Mouse (Mus musculus) adrenal gland, adult 18-20 months (tissue): ENCODE measurements around the gene Ebf1. TPM values are rescaled to one million over a fixed set of nuclear protein-coding genes. Genes with fewer than 3 reads are reported as not detected.

Source experiments
- DNase-seq, 2 experiments: peaks; one replicate each; pipeline ENCODE4 v3.0.0; 2021 to 2022; ENCODE audit warnings: low spot score in 2 of 2
- total RNA-seq, 2 experiments: library from RNA; stranded (reverse); gene quantifications; 1 replicate in 1 of 2; 2 replicates in 1 of 2; pipeline ENCODE4 v1.2.3; 2021

Ebf1 gene
- total RNA-seq, 2 experiments from 2014 or later: 15.7 to 36.8 TPM

DNA sequence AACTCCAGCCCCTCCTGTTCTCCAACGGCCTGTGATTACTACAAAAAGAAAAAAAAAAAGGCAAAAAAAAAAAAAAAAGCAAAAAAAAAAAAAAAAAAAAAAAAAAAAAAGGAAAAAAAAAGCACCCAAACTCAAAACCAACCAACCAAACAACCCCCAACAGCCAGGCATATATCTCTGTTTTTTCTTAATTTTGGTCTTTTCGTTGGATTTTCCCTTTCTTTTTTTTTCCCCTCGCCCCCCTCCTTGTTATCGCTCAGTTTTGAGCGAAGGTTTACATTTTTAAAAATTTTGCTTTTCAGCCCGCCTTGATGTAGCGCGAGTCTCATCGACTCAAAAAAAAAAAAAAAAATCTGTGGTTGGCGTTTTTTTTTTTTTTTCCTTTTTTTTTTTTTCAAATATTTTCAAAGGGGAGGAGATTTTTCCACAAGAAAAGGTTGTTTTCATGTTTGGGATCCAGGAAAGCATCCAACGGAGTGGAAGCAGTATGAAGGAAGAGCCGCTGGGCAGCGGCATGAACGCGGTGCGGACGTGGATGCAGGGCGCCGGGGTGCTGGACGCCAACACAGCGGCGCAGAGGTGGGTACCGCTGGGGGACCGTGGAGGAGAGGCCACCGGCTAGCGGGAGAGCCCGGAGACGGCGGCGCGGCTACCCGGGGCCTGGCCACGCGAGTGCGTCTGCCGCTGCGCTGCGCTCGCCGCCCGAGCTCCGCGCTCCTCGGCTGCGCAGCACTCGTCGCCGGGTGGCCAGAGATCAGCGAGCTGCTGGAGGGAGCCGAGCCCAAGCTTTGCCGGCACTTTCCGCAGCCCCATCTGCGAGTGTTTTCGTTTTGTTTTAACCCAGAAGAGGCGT is 843 bp downstream of the Ebf1 start:
- DNase-seq: peak; percentile 30 to 51

DNA sequence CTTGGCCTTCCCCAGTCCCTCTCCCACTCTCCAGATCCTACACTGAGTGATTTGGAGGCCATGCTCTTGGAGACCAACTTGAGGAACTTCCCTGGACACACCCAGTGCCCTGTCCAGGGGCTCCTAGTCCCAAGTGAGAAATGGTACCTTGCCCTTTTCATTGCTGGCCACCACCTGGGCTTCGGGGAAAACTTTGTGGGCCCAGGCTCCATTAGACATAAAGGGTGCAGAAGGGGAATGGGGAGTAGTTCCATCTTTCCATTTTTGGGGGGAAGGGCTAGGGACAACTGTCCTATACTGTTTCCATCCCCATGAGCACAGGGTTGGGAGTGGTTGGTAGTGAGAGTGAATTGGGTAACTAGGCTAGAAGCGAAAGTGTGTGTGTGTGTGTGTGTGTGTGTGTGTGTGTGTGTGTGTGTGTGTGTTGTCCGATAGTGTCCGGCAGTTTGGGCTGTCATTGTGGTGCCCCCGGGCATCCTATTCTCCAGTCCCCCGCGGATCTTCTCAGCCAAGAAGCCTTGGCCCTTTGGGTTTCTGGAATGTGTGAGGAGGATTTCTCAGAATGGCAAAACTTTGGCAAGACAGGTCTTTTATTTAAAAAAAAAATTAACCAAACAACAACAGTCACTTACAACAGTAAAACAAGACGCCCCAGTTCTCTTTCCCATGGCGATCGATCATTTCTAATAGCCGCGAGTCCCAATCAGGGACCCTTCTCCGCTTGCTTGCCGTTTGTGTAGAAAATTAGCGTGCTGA is 2.2 kb downstream of the Ebf1 start:
- no peak for DNase-seq

GRCm38 (mm10) chr11:44619887-44620693 is 3.0 kb downstream of the Ebf1 start:
- peak in 1 of 2 experiments; percentile 25 for DNase-seq

- DNase-seq: no peak
Observed at GRCm38 (mm10) chr11:44620694-44621446, 3.8 kb downstream of the Ebf1 start.

GRCm38 (mm10) chr11:44621615-44622014 is 4.5 kb downstream of the Ebf1 start:
- no peak for DNase-seq

- DNase-seq: peak in 1 of 2 experiments; percentile 46
Observed at GRCm38 (mm10) chr11:44622023-44622731, 5.1 kb downstream of the Ebf1 start.

GRCm38 (mm10) chr11:44624564-44624963 is 7.4 kb downstream of the Ebf1 start:
- DNase-seq: no peak

GRCm38 (mm10) chr11:44626065-44626464 is 8.9 kb downstream of the Ebf1 start:
- DNase-seq: no peak

DNA sequence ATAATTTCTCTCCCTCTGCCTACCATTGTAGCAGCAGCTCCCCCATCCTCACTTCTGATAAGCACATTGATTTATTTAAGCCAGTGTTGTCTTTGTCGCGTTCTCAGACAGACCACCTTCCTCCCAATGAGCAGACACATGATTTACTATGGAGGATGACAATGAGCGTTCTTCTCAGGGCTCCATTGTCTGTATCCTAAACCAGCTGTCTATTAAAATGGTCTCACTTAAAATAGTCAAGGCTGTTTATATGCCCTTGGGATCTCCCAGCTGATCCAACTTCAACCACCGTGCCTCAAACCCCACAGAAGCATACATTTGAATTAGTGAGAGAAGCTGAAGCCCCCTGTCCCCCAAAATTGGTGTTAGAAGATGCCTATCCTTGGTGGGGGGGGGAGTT is 11.3 kb downstream of the Ebf1 start:
- no peak for DNase-seq

GRCm38 (mm10) chr11:44632064-44632968 is 15.2 kb downstream of the Ebf1 start:
- no peak for DNase-seq

DNA sequence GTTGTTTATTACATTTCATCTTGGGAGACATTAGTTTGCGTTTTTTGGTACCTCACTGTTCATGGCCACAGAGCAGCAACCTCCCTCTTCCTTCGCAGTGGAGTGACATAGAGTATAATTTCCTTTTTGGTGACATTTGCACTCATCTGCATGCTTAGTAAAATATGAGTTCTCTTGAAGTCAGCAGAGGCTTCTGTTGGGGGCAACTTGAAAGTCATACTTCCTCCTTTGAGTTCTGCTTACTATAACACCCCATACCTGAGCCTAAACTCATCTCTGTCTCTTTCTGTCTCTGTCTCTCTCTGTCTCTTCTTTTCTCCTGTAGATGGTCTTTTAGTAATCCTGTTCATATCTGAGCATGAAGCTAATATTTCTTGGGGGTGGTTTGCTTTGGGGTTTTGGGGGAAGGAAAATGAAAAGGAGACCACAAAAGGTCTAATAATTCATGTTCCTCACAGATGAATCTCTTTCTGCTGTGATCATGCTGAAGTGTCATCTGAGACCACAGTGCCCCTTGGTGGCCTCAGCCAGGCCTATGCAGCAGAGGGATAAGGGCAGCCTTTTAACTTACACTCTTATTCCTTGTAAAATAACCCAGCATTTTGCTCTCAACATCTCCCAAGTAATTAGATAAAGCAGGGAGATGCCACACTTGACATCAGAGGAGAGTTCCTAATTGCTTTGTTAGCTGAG is 16.0 kb downstream of the Ebf1 start:
- no peak for DNase-seq

GRCm38 (mm10) chr11:44634552-44635193 is 17.6 kb downstream of the Ebf1 start:
- DNase-seq: no peak

DNA sequence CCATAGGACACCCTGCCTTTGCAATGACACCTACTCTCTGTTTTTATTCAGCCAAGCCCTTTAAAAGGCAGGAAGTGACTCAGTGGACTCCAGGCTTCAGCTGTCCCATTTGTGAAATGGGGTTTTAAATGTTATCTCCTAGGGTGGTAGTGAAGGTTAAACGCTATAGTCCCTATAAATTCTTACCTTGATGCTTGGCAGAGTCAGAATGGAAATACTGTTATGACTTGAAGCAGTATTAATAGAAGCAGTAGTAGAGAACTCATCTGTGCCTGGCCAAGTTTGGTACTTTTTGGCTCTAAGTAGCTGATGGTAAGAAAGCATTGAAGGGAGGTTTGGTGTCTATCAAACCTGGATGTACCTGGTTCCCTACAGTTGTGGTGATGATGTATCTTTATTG is 19.1 kb downstream of the Ebf1 start:
- DNase-seq: no peak

DNA sequence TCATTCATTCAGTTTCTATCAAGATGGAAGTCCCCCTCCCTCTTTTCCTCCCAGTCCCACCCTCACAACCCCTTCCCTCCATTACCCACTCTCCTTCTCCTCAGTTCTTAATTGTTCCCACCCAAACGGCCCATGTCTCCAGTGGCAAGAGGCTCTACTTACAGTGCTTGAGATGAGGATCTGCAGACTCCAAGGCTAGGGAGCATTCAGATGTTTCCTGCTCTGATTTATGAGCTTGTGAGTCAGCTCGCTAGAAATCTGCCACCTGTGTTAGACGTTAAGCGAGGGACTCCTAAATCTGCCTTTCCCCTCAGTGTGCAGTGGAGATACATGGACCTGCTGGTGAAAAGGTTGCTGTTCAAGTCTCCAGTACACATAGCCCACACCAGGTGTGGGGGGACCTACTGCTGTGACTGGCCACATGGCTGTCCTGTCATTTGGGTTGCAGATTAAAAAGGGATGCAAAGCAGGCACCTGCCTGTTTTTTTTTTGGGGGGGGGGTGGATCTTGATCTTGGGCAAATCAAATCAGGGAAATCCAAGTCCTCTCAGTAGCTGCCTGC is 21.2 kb downstream of the Ebf1 start:
- DNase-seq: no peak

- DNase-seq: no peak
Observed at GRCm38 (mm10) chr11:44641496-44641895, 24.4 kb downstream of the Ebf1 start.

- DNase-seq: no peak
Observed at GRCm38 (mm10) chr11:44654340-44655019, 37.4 kb downstream of the Ebf1 start.

GRCm38 (mm10) chr11:44655468-44655867 is 38.4 kb downstream of the Ebf1 start:
- no peak for DNase-seq
